Mouse (Mus musculus) myocyte (in vitro differentiated cells): ENCODE measurements at regions not wholly inside any gene's neighbourhood (a gene's known extent, or its start where the extent isn't known, plus 50 kb on each side); places are given as distances from the start of the nearest gene placed in this dataset.

Source experiments
- CEBPB ChIP-seq: IDR thresholded peaks from 2 replicates; pipeline ENCODE4 v1.6.1; 2011; ENCODE audit warnings: mild to moderate bottlenecking, moderate library complexity; ENCODE audit not compliant: poor library complexity, insufficient read depth, severe bottlenecking
- E2F4 ChIP-seq: IDR thresholded peaks from one replicate; pipeline ENCODE4 v1.6.1; 2011; ENCODE audit warnings: mild to moderate bottlenecking, control low read depth, moderate library complexity; ENCODE audit not compliant: insufficient read depth
- MAX ChIP-seq: IDR thresholded peaks from one replicate; pipeline ENCODE4 v1.6.1; 2011; ENCODE audit warnings: low read depth, mild to moderate bottlenecking, control low read depth
- MYOD1 ChIP-seq, 3 experiments: IDR thresholded peaks; one replicate each; pipeline ENCODE4 v1.6.1; 2011; ENCODE audit warnings: control low read depth in 2 of 3, low read depth in 2 of 3, mild to moderate bottlenecking in 2 of 3, moderate library complexity in 1 of 3; ENCODE audit not compliant: insufficient read length in 2 of 3, control insufficient read depth in 1 of 3
- MYOG ChIP-seq, 3 experiments: IDR thresholded peaks; one replicate each; pipeline ENCODE4 v1.6.1; 2011; ENCODE audit warnings: control low read depth in 2 of 3, low read depth in 2 of 3, mild to moderate bottlenecking in 2 of 3; ENCODE audit not compliant: insufficient read length in 2 of 3, control insufficient read depth in 1 of 3, insufficient read depth in 1 of 3
- POLR2A ChIP-seq: IDR thresholded peaks from one replicate; pipeline ENCODE4 v1.6.1; 2011; ENCODE audit warnings: low read depth, mild to moderate bottlenecking, control low read depth, moderate library complexity; ENCODE audit not compliant: insufficient read length
- POLR2AphosphoS2 ChIP-seq: IDR thresholded peaks from one replicate; pipeline ENCODE4 v1.6.1; 2011; ENCODE audit warnings: low read depth, control low read depth; ENCODE audit not compliant: insufficient read length
- SRF ChIP-seq: IDR thresholded peaks from one replicate; pipeline ENCODE4 v1.6.1; 2011; ENCODE audit warnings: low read depth; ENCODE audit not compliant: control insufficient read depth, insufficient read length
- TCF12 ChIP-seq: IDR thresholded peaks from one replicate; pipeline ENCODE4 v1.6.1; 2011; ENCODE audit warnings: mild to moderate bottlenecking, control low read depth; ENCODE audit not compliant: poor library complexity, insufficient read depth, severe bottlenecking
- USF1 ChIP-seq: IDR thresholded peaks from one replicate; pipeline ENCODE4 v1.6.1; 2011; ENCODE audit warnings: low read depth, mild to moderate bottlenecking, control low read depth, moderate library complexity

DNA sequence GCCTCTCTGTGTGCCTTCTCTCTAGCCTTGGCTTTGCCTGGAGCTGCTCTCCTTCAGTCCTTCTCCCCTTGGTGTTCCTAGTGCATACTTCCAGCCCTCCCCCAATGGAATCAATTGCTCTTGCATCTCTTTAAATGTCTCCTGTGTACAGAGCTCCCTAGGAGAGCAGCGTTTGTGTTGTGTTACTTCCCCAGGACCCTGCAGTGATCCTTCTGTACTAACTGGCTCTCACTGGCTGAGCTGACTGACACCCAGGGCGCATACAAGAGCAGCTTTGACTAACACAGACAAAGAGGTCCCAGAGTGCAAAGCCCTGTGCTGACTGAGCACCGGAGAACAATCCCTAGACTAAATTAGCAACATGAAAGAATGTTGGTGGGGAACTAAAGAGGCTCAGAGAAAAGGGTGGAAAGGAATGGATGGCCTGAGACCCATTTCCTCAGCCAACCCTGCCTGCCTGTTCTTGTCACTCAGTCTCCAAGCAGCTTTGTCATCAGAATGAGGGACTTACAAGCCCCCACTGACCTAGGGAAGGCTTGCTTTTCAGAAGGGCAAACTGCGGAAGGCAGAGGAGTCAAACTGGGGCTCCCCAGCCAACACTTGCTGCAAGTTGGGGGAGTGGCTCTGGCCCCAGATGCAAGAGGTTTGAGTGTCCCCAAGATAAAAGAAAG is 476.4 kb upstream of the Tmem132c start:
- no peak for TF ChIP-seq POLR2AphosphoS2
- TF ChIP-seq POLR2A: no peak
- TF ChIP-seq USF1: no peak
- no peak for TF ChIP-seq TCF12
- TF ChIP-seq MYOG (IDR thresholded peaks at IDR 0.05; ENCODE audit: control insufficient read depth in 1 of 3, insufficient read depth in 1 of 3, insufficient read length in 2 of 3, low read depth in 2 of 3): no peak
- no peak for TF ChIP-seq CEBPB
- no peak for TF ChIP-seq MYOD1 (IDR thresholded peaks at IDR 0.05; ENCODE audit: control insufficient read depth in 1 of 3, insufficient read length in 2 of 3, low read depth in 2 of 3)
- TF ChIP-seq E2F4: no peak
- no peak for TF ChIP-seq MAX
- no peak for TF ChIP-seq SRF
